Mouse (Mus musculus) testis, adult 2 months (tissue): ENCODE results near the gene Fli1.

Experiments
- CTCF ChIP-seq: fragments of 200-500 bp; IDR thresholded peaks from 2 replicates; pipeline ENCODE4 v1.5.1; 2012; ENCODE audit warnings: low read depth, mild to moderate bottlenecking, inconsistent platforms, low read length, moderate library complexity; ENCODE audit not compliant: control insufficient read depth, insufficient read depth, insufficient replicate concordance
- POLR2A ChIP-seq: fragments of 200-500 bp; IDR thresholded peaks from 2 replicates; pipeline ENCODE4 v1.6.1; 2012; ENCODE audit warnings: low read depth, mild to moderate bottlenecking, inconsistent platforms, low read length, moderate library complexity; ENCODE audit not compliant: control insufficient read depth

- no peak for TF ChIP-seq CTCF
- no peak for TF ChIP-seq POLR2A
These were observed 40.2 kb downstream of the Fli1 start for GRCm38 (mm10) chr9:32502256-32503010.
